Mouse (Mus musculus): Measurements from ENCODE around the gene AF067063. TPM values are rescaled to one million over a fixed set of nuclear protein-coding genes. Genes with fewer than 3 reads are reported as not detected.

The AF067063 gene
- polyA plus RNA-seq, 1 experiment from 2014 or later = not detected

DNA sequence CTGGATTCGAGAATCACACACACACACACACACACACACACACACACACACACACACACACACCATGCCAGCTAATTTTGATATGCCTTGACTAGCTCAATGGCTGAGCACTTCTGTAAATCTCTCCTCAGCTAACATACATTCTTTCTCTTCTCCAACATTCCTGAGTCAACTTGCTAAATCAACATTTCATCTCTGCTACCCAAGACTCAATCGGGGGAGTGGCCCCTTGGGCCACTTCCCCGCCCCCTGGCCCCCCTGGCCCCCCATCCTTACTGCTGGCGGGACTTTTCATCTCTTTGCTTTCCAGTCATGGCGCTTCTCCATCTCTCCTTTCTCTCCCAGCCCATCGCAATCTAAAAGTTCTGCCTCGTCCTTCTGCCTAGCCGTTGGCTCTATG is 13.2 kb downstream of the AF067063 start:
- no peak for ATAC-seq (replicated peaks; ENCODE audit: low FRiP score)
- no peaks in the 10 kb centered on the region for H3K27me3 ChIP-seq (replicated peaks; ENCODE audit: control insufficient read depth, insufficient read depth, low read length)
- no peak overlapping the region for H3K4me3 ChIP-seq (ENCODE audit: low read depth, low read length)
- no peak for DNase-seq (ENCODE audit: low spot score)
- H3K9ac ChIP-seq (ENCODE audit: low read depth, low read length) = no peak overlapping the region
- no peak overlapping the region for H3K27ac ChIP-seq (ENCODE audit: low read depth, low read length)
- H3K4me1 ChIP-seq (replicated peaks; ENCODE audit: control insufficient read depth, insufficient read depth, low read length) = no peaks in the 10 kb centered on the region
- WGBS = 52% methylated on average over 8 of the region's 8 CpGs
- H3K4me2 ChIP-seq = no peak overlapping the region
- no peaks in the 10 kb centered on the region for H3K9me3 ChIP-seq (ENCODE audit: control insufficient read depth, low read length)
- no peaks in the 10 kb centered on the region for H3K36me3 ChIP-seq (ENCODE audit: control insufficient read depth, insufficient read depth, low read length)

DNA sequence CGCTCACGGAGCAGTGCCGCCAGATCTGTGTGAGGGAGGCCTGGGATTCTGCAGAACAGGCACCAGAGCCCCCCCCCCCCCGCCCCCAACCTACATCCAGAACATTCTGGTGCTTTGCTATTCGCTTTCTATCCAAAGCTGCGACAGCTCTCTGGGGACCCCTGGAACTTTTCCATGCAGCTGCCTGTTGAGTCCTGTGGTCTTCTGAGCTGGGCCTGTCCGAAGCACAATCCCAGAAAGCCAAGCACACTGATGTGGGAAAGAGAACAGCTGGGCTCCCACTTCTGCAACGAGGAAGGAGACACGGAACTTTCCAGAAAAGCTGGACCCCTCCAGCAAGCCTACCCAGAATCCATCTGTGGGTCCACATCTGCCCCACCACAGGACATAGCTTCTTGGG is 20.0 kb downstream of the AF067063 start:
- Histone ChIP-seq H3K36me3 (ENCODE audit: control insufficient read depth, insufficient read depth, low read length) (no peaks in the 10 kb centered on the region), H3K9ac (ENCODE audit: low read depth, low read length) (no peak overlapping the region), H3K27ac (ENCODE audit: low read depth, low read length) (no peak overlapping the region), H3K4me1 (replicated peaks; ENCODE audit: control insufficient read depth, insufficient read depth, low read length) (no peaks in the 10 kb centered on the region), H3K27me3 (replicated peaks; ENCODE audit: control insufficient read depth, insufficient read depth, low read length) (no peaks in the 10 kb centered on the region), H3K4me3 (ENCODE audit: low read depth, low read length) (no peak overlapping the region), H3K9me3 (ENCODE audit: control insufficient read depth, low read length) (no peaks in the 10 kb centered on the region), H3K4me2 (no peak overlapping the region)
- DNase-seq (ENCODE audit: low spot score) = no peak
- 86% methylated on average over 9 of the region's 9 CpGs for WGBS
- no peak for ATAC-seq (replicated peaks; ENCODE audit: low FRiP score)

DNA sequence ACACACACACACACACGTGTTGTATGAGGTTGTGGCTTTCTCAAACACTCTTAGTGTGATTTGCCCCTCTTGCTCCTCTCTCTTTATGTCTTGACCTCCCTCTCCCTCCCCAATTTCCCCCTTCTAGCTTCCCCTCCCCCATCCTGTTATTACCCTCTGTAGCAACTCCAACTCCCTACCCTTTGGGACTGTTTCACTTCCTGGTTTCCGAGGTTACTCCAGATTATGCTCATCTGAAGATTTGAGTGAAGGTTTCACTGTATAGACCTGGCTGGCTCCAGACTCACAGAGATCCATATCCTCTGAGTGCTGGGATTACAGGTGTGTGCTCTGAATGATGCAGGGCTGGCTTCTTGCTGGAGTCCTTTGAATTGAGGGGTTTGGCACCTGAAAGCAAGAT is 21.1 kb downstream of the AF067063 start:
- no peaks in the 10 kb centered on the region for H3K36me3 ChIP-seq (ENCODE audit: control insufficient read depth, insufficient read depth, low read length)
- H3K27ac ChIP-seq (ENCODE audit: low read depth, low read length) = no peak overlapping the region
- no peak overlapping the region for H3K4me2 ChIP-seq
- H3K4me3 ChIP-seq (ENCODE audit: low read depth, low read length) = no peak overlapping the region
- no peak for ATAC-seq (replicated peaks; ENCODE audit: low FRiP score)
- no peak for DNase-seq (ENCODE audit: low spot score)
- H3K27me3 ChIP-seq (replicated peaks; ENCODE audit: control insufficient read depth, insufficient read depth, low read length) = no peaks in the 10 kb centered on the region
- H3K9ac ChIP-seq (ENCODE audit: low read depth, low read length) = no peak overlapping the region
- H3K4me1 ChIP-seq (replicated peaks; ENCODE audit: control insufficient read depth, insufficient read depth, low read length) = no peaks in the 10 kb centered on the region
- WGBS = 63% methylated on average over 2 of the region's 2 CpGs
- no peaks in the 10 kb centered on the region for H3K9me3 ChIP-seq (ENCODE audit: control insufficient read depth, low read length)

DNA sequence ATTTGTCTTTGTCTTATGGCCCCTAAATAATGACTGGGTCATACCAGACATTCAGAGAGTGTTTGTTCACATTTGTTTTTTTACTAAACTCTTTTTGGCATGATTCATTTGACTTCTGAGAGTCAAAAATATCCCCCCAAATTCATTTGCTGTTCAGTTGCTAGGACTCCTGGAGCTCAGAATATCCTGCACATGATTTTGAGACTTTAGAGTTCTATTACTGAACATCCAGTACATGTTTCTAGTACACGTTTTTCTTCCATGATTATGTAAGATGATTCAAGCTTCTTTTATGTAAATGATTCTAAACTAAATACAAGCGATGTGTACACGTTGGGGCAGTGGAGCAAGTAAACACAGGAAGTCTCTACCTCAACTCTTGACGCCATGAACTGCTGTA is 32.4 kb downstream of the AF067063 start:
- H3K27me3 ChIP-seq (replicated peaks; ENCODE audit: control insufficient read depth, insufficient read depth, low read length) = no peaks in the 10 kb centered on the region
- H3K27ac ChIP-seq (ENCODE audit: low read depth, low read length) = no peak overlapping the region
- H3K4me3 ChIP-seq (ENCODE audit: low read depth, low read length) = no peak overlapping the region
- H3K36me3 ChIP-seq (ENCODE audit: control insufficient read depth, insufficient read depth, low read length) = no peaks in the 10 kb centered on the region
- no peak overlapping the region for H3K4me2 ChIP-seq
- no peak overlapping the region for H3K9ac ChIP-seq (ENCODE audit: low read depth, low read length)
- ATAC-seq (replicated peaks; ENCODE audit: low FRiP score) = no peak
- H3K4me1 ChIP-seq (replicated peaks; ENCODE audit: control insufficient read depth, insufficient read depth, low read length) = no peaks in the 10 kb centered on the region
- DNase-seq (ENCODE audit: low spot score) = no peak
- H3K9me3 ChIP-seq (ENCODE audit: control insufficient read depth, low read length) = no peaks in the 10 kb centered on the region
- 67% methylated on average over 4 of the region's 4 CpGs for WGBS

DNA sequence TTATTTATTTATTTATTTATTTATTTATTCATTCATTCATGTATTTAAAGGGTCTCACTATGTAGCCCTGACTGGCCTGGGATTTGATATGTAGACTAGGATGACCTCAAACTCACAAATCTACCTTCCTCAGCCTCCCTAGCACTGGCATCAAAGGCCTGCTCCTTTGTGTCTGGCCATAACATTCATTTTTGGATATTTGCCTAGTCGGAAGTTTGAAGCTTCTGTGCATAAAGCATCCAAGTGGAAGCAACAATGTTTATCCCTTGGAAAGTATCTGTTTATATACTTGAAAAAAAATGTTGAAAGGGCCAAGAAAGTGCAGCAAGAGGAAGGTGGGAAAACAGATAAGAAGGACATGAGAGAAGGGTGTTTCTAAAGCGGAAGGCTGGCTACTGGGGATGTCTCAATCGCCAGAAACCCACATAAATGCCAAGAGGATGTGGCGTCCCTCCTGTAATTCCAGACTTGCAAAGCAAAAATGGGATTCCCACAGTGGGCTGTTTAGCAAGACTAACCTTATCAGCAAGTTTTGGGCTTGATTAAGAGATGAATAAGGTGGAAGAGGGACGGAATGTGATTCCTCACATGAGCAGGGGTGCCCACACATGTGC is 37.1 kb downstream of the AF067063 start:
- Histone ChIP-seq H3K27ac (ENCODE audit: low read depth, low read length) (no peak overlapping the region), H3K4me2 (no peak overlapping the region), H3K4me1 (replicated peaks; ENCODE audit: control insufficient read depth, insufficient read depth, low read length) (peaks cover 12% of the 10 kb centered on the region), H3K27me3 (replicated peaks; ENCODE audit: control insufficient read depth, insufficient read depth, low read length) (no peaks in the 10 kb centered on the region), H3K4me3 (ENCODE audit: low read depth, low read length) (no peak overlapping the region), H3K36me3 (ENCODE audit: control insufficient read depth, insufficient read depth, low read length) (peaks cover 3% of the 10 kb centered on the region; the same call in 1 of the 2 replicates), H3K9ac (ENCODE audit: low read depth, low read length) (no peak overlapping the region), H3K9me3 (ENCODE audit: control insufficient read depth, low read length) (no peaks in the 10 kb centered on the region)
- DNase-seq (ENCODE audit: low spot score) (no peak), ATAC-seq (replicated peaks; ENCODE audit: low FRiP score) (no peak)
- 62% methylated on average over 5 of the region's 5 CpGs for WGBS

DNA sequence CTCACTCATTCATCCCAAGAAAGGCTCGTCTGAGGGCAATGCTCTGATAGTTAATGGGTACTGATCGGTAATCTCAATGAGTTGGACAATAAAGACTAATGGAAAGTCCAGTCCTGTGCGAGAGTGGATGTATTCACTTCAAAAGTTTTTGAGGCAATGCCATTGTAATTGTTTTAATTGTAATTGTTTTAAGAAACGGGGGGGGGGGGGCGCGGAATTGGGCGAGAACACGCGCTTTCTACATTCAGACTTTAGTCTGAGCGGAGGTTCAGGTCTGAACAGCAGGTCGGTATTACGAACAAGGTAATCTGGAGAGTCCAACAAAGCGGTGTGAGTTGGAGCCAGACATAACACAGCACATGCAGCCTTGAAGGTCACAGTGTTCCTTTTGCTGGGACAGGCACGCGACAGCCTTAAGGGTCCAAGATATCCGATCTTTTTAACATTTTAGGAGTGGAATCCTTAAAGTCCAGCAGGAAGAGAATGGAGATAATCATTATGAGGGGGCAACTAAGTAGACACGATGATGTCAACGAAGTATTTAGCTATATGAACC is 38.4 kb downstream of the AF067063 start:
- Histone ChIP-seq H3K9ac (ENCODE audit: low read depth, low read length) (peak overlapping the region; percentile 94), H3K27ac (ENCODE audit: low read depth, low read length) (peak overlapping the region; percentile 90), H3K27me3 (replicated peaks; ENCODE audit: control insufficient read depth, insufficient read depth, low read length) (no peaks in the 10 kb centered on the region), H3K4me2 (peak overlapping the region; percentile 94), H3K4me1 (replicated peaks; ENCODE audit: control insufficient read depth, insufficient read depth, low read length) (peaks cover 12% of the 10 kb centered on the region), H3K36me3 (ENCODE audit: control insufficient read depth, insufficient read depth, low read length) (peaks cover 10% of the 10 kb centered on the region), H3K9me3 (ENCODE audit: control insufficient read depth, low read length) (no peaks in the 10 kb centered on the region), H3K4me3 (ENCODE audit: low read depth, low read length) (peak overlapping the region; percentile 92)
- WGBS = 2% methylated on average over 18 of the region's 18 CpGs
- DNase-seq (ENCODE audit: low spot score) (no peak), ATAC-seq (replicated peaks; ENCODE audit: low FRiP score) (no peak)

DNA sequence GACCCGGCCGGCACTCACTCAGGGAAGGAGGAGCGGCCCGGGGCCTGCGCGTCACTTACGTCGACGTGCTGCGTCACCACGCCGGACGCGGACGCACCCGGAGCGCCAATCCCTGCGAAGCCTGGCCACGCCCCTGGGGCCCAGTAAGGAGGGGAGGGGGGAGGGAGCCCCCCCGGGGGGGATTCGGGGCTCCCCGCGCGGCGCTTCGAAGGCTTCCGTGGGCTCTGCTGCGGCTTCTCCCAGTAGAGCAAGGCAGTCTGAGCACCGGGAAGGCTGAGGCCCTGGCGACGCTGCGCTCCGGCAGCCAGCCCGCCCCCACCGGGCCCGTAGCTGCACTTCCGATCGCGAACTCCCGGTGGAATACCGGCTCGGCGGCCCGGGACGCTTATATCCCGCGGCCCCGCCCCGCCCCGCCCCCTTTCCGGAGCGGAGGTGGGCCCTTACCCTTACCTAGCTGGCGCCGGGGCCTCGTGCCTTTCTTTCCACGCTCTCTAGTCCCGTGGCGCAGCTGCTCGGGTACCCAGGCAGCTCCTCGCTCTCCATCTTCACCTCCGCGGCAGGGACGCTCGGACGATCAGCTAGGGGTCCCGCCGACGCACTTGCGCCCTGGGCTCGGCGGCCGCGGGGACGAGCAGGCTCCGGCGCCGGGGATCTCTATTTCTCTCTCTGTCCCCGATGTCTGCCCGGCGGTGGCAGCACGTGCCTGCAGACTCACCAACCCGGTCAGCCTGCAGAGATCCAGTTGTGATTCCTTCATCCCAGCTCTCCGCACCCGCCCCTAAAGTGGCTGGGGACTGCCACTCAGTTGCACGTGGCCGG is 39.0 kb downstream of the AF067063 start, which contains the start of gene Zfp131:
Gene Zfp131 (minus strand): TSS at position 129 of the 819 bp plus-strand sequence.
- no peaks in the 10 kb centered on the region for H3K27me3 ChIP-seq (replicated peaks; ENCODE audit: control insufficient read depth, insufficient read depth, low read length)
- peak within 1 kb of the TSS; percentile 92 for H3K4me3 ChIP-seq (ENCODE audit: low read depth, low read length)
- H3K4me1 ChIP-seq (replicated peaks; ENCODE audit: control insufficient read depth, insufficient read depth, low read length) = peaks cover 12% of the 10 kb centered on the region
- H3K9me3 ChIP-seq (ENCODE audit: control insufficient read depth, low read length) = no peaks in the 10 kb centered on the region
- peak within 1 kb of the TSS; percentile 94 for H3K9ac ChIP-seq (ENCODE audit: low read depth, low read length)
- ATAC-seq (replicated peaks; ENCODE audit: low FRiP score) (peak; percentile 95), DNase-seq (ENCODE audit: low spot score) (peak; percentile 92)
- peaks cover 14% of the 10 kb centered on the region for H3K36me3 ChIP-seq (ENCODE audit: control insufficient read depth, insufficient read depth, low read length)
- peak within 1 kb of the TSS; percentile 94 for H3K4me2 ChIP-seq
- peak within 1 kb of the TSS; percentile 90 for H3K27ac ChIP-seq (ENCODE audit: low read depth, low read length)
- under 1% methylated on average over 67 of the region's 86 CpGs for whole genome bisulfite sequencing

DNA sequence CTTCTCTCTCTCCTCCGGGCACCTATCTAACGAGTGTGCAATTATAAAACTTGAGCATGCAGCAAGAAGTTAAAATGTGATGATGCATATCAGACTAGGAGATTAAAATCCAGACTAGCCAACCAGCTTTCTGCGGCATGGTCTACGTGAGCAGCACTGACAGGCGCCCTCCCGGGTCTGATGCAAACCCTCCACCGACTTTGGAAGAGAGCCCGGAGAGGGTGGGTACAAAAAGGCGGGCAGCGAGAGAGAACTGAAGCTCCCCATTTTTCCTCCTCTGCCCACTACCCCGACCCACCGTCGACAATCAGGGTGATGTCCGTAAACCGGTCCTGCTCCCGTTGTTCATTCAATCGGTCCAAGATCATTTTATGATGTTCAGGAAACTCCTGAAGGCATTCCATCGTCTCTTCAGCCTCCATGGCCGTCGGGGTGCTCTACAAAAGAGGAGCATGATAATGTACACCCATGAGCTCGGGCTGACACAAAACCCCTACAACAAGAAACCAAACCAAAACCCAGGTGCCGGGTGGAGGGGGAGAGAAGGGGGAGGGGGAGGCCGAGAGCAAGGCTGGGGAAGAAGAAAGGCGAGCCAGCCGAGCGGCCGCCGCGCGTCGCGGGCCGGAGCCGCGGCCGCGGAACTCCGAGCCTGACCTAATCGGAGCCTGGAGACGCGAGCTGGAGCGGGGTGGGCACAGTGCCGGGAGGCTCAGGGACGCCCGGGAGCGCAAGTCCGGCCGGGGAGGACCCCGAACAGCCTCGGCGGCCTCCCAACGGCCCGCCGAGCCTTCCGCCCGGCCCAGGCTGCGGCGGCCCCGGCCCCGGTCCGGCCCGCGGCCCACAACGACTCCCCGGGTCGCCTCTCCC is 39.9 kb downstream of the AF067063 start:
- WGBS = 2% methylated on average over 44 of the region's 66 CpGs
- peaks cover 18% of the 10 kb centered on the region for H3K36me3 ChIP-seq (ENCODE audit: control insufficient read depth, insufficient read depth, low read length)
- peak overlapping the region; percentile 94 for H3K9ac ChIP-seq (ENCODE audit: low read depth, low read length)
- peak overlapping the region; percentile 90 for H3K27ac ChIP-seq (ENCODE audit: low read depth, low read length)
- H3K4me3 ChIP-seq (ENCODE audit: low read depth, low read length) = peak overlapping the region; percentile 92
- peak overlapping the region; percentile 78 for H3K4me2 ChIP-seq
- H3K27me3 ChIP-seq (replicated peaks; ENCODE audit: control insufficient read depth, insufficient read depth, low read length) = no peaks in the 10 kb centered on the region
- H3K9me3 ChIP-seq (ENCODE audit: control insufficient read depth, low read length) = no peaks in the 10 kb centered on the region
- ATAC-seq (replicated peaks; ENCODE audit: low FRiP score) (peak; percentile 60), DNase-seq (ENCODE audit: low spot score) (peak; percentile 48)
- H3K4me1 ChIP-seq (replicated peaks; ENCODE audit: control insufficient read depth, insufficient read depth, low read length) = peaks cover 12% of the 10 kb centered on the region
